Mouse (Mus musculus) mesoderm, embryonic 11.5 days (tissue): ENCODE data around the gene Pwwp2a.
A peak's percentile ranks its signal among the peaks of the same experiment; 100 is the strongest.

Experiments
- DNase-seq: peaks from one replicate; pipeline ENCODE4 v3.0.0-alpha.2; 2012; ENCODE audit warnings: low read depth, low spot score

Pwwp2a gene

DNA sequence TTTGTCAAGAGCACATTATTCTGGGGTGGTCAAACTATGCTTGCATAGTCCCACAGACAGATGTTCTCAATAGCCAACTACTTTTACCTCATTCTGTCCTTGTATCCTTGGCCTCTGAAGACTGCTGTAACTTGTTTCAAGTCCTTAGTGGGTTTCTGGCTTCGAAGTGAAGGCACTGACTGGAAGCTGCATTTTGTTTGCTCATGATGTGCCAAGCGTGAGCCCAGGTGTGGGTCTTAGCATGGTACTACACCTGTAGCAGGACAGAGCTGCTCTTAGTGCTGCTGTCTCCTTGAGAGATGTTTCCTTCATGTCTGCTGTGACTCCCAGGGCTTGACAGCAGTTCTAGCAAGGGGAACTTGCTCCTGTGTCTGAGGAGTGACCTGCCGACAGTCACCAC, 41.6 kb downstream of the Pwwp2a start:
- no peak for DNase-seq

DNA sequence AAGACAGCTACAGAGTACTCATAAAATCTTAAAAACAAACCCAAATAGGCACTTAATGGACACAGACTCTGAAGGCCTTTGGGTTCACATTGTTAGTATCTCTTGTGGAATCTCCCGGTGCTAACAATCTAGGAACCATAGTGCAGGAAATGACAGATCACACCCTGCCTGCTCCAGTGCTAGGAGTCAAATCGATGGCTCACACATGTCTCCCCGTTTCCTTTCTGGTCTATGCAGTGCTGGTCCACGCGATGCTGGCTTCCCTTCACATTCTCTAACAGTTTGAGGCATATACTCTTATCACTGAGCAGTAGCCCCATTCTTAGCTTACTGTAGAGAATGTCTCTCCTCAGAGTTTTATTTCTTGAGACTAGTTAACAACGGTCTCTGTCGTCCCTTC, 46.0 kb downstream of the Pwwp2a start:
- no peak for DNase-seq

DNA sequence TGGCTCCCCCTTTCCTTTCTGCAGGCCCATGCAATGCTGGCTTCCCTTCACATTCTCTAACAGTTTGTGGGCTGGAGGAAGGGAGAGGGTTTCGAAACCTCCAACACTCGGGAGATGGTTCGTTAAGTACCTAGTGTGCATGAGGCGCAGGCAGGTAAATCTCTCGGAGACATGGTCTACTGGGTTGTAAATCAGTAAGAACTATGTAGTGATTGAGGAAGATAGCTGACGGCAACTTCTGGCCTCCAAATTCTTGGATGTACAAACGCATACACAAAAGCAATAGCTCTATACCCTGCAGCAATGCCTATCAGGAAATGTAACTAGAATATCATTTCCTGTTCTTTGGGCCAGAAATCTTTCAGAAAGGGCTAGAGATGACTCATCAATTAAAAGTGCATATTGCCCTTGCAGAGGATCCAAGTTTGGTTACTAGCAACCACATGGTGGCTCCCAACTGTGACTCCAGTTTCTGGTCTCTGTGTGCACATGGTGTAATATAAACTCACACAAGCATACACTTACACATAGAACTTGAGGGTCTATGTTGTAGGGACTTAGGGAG, 47.0 kb downstream of the Pwwp2a start:
- DNase-seq: no peak

DNA sequence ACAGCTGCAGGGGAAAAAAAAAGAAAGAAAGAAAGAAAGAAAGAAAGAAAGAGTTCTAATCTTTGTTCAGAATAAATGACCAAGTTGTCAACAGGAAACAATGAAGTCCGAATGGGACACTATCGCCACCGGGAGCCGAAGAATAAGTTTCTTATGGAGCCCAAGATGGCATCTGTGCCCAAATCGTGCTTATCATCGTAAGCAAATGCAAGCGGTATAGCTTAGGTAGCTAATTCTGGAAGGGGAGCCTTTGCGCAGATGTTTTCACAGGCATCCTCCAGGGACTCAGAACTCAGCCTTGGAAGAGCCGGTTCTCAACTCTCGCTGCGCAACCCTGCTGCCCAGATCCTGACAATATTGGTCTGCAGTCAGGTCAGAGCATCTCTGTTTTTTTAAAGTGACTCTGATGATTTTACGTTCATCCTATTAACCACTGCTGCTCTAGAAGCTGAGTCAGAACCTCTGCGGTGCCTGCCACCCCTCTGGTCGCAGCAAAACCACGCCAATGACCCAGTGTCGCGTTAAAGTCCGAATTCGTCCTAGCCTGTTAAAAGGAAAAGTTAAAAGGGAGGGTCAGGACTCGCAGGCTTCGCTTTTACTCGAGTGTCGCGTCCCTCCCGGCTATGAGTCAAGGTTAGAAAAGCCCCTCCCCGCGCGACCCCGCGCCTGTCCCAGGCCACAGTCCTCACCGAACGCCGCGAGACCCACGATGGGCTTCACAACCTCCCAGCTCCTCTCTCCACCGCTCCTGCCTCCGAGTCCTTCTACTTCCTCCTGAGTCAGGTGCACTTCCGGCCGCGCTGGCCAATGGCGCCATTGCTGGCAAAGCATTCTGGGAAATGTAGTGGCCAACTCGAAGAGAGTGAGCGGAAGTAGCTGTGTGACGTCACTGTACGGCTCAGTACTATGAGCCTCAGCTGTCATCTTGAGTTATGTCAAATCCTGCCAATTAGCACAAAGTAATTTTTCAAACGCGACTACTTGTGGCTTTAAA, 65.7 kb downstream of the Pwwp2a start, which contains the start of gene Ttc1:
Gene Ttc1 (minus strand): TSS at position 776 of the 994 bp plus-strand sequence.
- DNase-seq: peak; percentile 97

DNA sequence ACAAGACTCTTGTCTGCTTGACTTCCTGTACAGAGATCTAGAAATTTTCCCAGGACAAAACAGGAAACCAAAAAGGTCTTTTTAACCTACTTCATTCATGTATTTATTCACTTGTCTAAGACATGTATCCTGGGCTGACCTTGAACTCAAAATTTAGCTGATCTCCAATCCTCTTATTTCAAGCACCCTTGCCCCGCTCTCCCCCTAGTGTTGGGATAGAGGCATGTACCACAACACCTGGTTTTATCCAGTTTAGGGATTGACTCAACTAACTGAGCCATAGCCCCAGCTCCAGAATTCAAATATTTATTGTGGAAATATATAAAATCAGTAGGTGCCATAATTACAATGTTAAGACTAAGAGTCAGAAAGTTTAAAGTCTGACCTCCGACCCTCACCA, 69.7 kb downstream of the Pwwp2a start:
- DNase-seq: no peak

DNA sequence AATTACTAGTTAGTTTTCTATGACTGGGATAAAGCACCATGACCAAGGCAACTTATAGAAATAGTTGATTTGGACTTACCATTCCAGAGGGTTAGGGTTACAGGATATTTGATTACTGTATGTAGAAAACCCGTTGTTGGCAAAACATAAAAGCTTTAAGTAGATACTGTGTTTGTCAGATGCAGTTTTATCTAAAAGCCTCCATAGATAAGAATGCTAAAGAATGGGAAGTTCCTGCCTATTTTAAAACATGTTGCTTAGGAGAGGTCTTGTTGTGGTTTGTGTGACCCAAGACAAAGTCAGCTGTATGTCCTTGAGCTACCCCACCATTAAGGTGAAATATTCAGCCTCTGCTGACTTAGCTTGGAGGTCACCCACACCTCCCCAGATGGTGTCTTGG, 72.8 kb downstream of the Pwwp2a start:
- no peak for DNase-seq

DNA sequence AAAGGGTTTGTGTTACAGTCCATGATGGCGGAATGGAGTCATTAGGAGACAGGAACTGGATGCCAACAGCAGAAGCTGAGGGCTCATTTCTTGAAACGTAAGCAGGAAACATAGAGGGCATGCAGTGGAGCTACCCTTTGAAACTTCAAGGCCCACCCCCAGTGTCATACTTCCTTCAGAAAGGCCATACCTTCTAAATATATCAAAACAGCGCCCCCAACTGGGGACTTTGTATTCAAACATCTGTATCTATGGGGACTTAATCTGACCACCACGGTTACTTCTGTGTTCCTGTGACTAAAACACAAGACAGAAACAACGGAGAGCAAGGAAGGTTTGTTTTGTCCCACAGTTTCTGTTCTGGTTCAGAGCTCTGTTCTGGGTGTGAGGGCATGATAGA, 73.6 kb downstream of the Pwwp2a start:
- DNase-seq: no peak

DNA sequence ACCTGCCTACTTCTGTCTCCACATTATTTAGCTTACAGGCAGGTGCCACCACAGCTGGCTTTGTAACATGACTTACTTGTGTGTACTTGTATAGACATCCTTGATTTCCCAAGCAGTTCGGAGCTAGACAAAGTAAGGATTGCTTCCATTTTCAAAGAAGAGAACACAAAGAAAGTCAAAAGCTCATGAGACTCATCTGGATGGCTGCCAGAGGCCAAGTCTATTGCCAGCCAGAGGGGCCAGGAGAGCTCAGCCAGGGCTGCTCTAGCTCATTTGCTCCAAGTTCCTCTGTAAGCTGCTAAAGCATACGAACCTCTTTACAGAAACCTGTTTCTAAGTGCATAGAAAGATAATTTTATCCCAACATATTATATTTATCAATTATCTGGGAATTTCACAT, 76.6 kb downstream of the Pwwp2a start:
- no peak for DNase-seq

DNA sequence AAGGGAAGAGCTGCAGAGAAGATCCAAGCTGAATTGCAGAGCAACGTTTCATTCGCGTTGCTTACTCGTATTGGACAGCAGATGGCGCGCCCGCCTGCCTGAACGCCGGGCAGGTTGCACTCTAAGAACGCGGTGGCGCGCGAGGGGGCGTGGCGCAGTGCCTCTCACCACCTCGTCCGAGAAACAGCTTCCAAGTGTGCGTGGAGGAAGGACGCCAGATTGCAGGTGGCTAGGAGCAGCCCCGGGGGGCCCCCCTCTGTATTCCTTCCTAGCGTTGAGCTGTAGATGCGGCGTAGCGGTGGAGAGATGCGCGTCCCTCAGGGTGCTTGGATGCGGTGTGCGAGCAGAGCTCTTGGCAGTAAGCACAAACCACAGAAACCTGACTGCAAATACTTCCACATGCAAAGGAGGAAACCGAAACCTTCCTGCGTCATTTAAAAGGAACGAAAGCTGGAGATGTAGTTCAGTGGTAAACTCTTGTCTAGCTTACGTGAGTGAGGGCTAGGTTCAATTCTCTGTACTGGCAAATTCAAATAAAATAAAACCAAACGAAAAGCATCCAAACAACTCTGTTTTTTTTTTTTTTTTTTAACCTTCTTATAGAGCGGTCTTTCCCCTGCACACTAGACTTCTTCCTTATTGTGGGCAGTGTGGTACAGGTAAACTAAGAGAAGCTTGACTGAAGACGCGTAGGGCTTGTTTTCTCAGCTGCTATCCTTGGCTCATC, 85.3 kb downstream of the Pwwp2a start:
- DNase-seq: peak; percentile 81

DNA sequence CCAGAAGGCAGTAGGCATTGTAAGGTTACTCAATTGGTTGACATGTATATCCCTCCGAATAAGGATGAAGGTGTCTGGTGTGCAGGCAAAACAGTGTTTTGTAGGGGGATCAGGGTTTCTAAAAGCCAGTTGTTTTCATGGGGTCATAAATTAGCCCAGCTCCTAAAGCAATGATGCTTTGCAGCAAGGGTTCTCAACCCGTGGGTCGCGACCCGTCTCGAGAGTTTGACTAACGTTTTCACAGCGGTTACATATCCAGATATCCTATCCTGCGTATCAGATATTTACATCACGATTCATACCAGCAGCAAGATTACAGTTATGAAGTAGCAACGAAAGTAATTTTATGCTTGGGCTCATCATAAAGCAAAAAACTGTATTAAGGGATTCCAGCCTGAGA, 86.0 kb downstream of the Pwwp2a start:
- no peak for DNase-seq

DNA sequence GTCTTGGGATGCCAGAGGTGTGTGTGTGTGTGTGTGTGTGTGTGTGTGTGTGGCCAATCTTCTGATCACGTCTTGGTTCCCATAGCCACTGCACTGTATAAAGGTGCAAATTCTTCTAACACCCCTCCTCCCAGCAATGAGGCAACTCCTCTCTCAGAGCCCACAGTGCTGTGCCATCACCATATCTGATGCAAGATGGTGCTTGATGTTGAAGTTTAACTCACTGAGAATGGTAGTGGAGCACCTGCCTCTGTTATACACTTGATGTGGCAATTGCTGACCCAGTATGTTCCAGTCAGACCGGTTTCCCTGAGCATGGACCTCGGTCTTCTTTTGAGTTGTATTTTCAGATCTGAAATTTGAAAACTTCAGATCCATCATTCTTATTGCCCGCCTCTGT, 88.3 kb downstream of the Pwwp2a start:
- DNase-seq: no peak
